Mouse (Mus musculus): ENCODE results near the gene Gm26938.

DNA sequence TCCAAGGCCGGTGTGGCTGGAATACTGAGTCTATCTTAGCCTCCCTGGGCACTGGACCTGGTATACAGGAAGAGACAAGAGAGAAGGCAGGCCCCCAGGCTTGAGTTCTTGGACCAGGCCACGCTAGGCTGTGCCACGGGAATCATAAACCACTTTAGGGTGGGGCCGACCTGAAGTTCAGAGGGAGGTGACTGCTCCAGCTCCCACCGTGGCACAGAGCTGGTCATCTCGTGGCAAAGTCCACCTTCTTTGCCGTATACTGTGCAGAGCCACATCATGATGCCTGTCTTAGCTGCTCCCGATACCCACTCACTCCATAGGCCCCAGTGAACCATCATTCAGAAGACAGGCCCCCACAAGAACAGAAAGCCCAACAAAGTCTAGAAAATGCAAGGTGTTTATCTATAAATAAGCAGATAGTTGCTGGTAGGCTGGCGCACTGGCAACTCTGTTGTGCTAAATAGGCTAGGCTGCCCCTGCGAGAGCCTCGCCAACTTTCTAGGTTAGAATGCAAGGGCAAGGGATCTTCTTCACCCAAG is 21.6 kb downstream of the Gm26938 start:
- TF ChIP-seq CTCF (conservative IDR thresholded peaks at IDR 0.05; ENCODE audit: low read length): no peak
- TF ChIP-seq NANOG (IDR thresholded peaks at IDR 0.05; ENCODE audit: borderline replicate concordance, low read length): no peak
